Comparison of ENCODE assay signal across 20 mouse cellular contexts in the genomic region with DNA sequence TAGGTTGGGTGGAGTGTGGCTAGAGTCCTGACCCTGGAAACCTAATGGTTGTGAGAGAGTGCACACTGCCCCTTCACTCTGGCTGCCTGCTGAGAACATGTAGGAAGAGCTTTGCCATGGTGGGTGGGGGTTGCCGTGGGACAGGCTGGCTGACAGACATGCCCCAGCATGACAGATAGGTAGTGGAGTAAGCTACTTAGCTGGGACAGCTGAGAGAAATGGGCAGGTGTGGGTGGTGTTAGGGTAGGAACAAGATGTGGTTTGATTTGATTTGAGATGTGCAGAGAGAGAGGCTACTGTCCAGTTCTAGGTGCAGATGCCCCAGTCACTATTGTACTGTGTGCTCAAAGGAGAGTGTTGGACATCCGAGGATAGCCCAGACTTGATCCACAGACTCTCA.
A peak's percentile ranks its signal among the peaks of the same experiment; 100 is the strongest.
DNase-seq lines count a peak whose midpoint lies in the region; ATAC-seq and TF ChIP-seq lines count a peak whose summit lies in the region.
"Had no signal": no experiment of that assay in that cellular context is flagged by ENCODE, and none has a peak within 500 bp of the region (broad histone marks: within the 10 kb centered on the region; RNA-seq: fewer than 3 reads in every experiment).

No protein-coding gene starts in this region.

- H3K4me1 ChIP-seq in heart, embryonic 11.5 days (ENCODE audit: control insufficient read depth, insufficient read depth, low read length): peaks cover 27% of the 10 kb centered on the region
- peaks cover 29 to 55% of the 10 kb centered on the region in 2 experiments for H3K4me1 ChIP-seq in CH12.LX (ENCODE audit: control insufficient read depth in 1 of 2, insufficient read depth in 2 of 2)
- H3K4me1 ChIP-seq in E14TG2a.4 (replicated peaks; ENCODE audit: low read depth, low read length): peaks cover 60% of the 10 kb centered on the region
- peaks cover 25% of the 10 kb centered on the region for H3K4me1 ChIP-seq in heart, postnatal 0 days (ENCODE audit: control insufficient read depth, insufficient read depth)
- H3K4me1 ChIP-seq: hindbrain, embryonic 13.5 days; midbrain, embryonic 12.5 days; stomach, embryonic 15.5 days had no signal

- TF ChIP-seq RAD21 in CH12.LX (IDR thresholded peaks at IDR 0.05; ENCODE audit: low read depth, low read length): no peak

- peak overlapping the region; percentile 47 for H3K27ac ChIP-seq in heart, embryonic 11.5 days (ENCODE audit: low read depth, low read length)
- peak overlapping the region; percentile 24; the same call in 1 of the 2 replicates for H3K27ac ChIP-seq in CH12.LX (ENCODE audit: insufficient read depth, low read depth)
- H3K27ac ChIP-seq in heart, postnatal 0 days (ENCODE audit: low read depth): peak overlapping the region; percentile 66
- H3K27ac ChIP-seq: hindbrain, embryonic 13.5 days; midbrain, embryonic 12.5 days; stomach, embryonic 15.5 days had no signal

- H3K9ac ChIP-seq in heart, embryonic 11.5 days (ENCODE audit: low read depth, low read length): no peak overlapping the region
- H3K9ac ChIP-seq in CH12.LX (ENCODE audit: insufficient read depth, low read depth): peak overlapping the region; percentile 23; the same call in 1 of the 2 replicates
- no peak overlapping the region for H3K9ac ChIP-seq in heart, postnatal 0 days (replicated peaks; ENCODE audit: low read depth, low read length)
- H3K9ac ChIP-seq: hindbrain, embryonic 13.5 days; midbrain, embryonic 12.5 days; stomach, embryonic 15.5 days had no signal

- H3K4me3 ChIP-seq in heart, embryonic 11.5 days (ENCODE audit: low read depth, low read length): no peak overlapping the region
- H3K4me3 ChIP-seq in CH12.LX (replicated peaks in 1 of 3; ENCODE audit: low read depth in 2 of 3, low read length in 2 of 3, poor library complexity in 1 of 3): peak overlapping the region in 1 of 3 experiments; percentile 26
- H3K4me3 ChIP-seq in E14TG2a.4 (replicated peaks; ENCODE audit: low read length): peak overlapping the region; percentile 51
- H3K4me3 ChIP-seq in heart, postnatal 0 days (ENCODE audit: low read depth, low read length): no peak overlapping the region
- H3K4me3 ChIP-seq: hindbrain, embryonic 13.5 days; midbrain, embryonic 12.5 days; stomach, embryonic 15.5 days had no signal

- no peaks in the 10 kb centered on the region for H3K9me3 ChIP-seq in heart, embryonic 11.5 days (replicated peaks; ENCODE audit: control insufficient read depth, low read length)
- H3K9me3 ChIP-seq in CH12.LX (replicated peaks; ENCODE audit: low read length) (no peaks in the 10 kb centered on the region), E14TG2a.4 (ENCODE audit: low read length) (no peaks in the 10 kb centered on the region)
- H3K9me3 ChIP-seq in heart, postnatal 0 days (replicated peaks; ENCODE audit: control insufficient read depth, low read length): no peaks in the 10 kb centered on the region
- H3K9me3 ChIP-seq: hindbrain, embryonic 13.5 days; midbrain, embryonic 12.5 days; stomach, embryonic 15.5 days had no signal

- WGBS in heart, embryonic 11.5 days (ENCODE audit: insufficient replicate concordance): 69% methylated on average over 2 of the region's 2 CpGs
- whole genome bisulfite sequencing in heart, postnatal 0 days: 62% methylated on average over 2 of the region's 2 CpGs

- no peak for TF ChIP-seq POLR2A in CH12.LX (IDR thresholded peaks at IDR 0.05; ENCODE audit: low read depth, low read length)

- no peaks in the 10 kb centered on the region for H3K27me3 ChIP-seq in heart, embryonic 11.5 days (ENCODE audit: control insufficient read depth, insufficient read depth, low read length)
- H3K27me3 ChIP-seq in CH12.LX (replicated peaks): no peaks in the 10 kb centered on the region
- no peaks in the 10 kb centered on the region for H3K27me3 ChIP-seq in E14TG2a.4 (ENCODE audit: insufficient read depth, low read length)
- H3K27me3 ChIP-seq in heart, postnatal 0 days (ENCODE audit: control insufficient read depth, insufficient read depth, low read length): no peaks in the 10 kb centered on the region
- H3K27me3 ChIP-seq: hindbrain, embryonic 13.5 days; midbrain, embryonic 12.5 days; stomach, embryonic 15.5 days had no signal

- dilution Hi-C loops in CH12.LX (cut with MboI; ENCODE audit: extremely low pct_ligation_motif_present, extremely low pct_unique_long_range_greater_than_20kb, low sequenced_read_pairs): no loop called here

- DNase-seq in heart, adult 18-20 months: no peak
- DNase-seq in CH12.LX (ENCODE audit: extremely low read depth): peak; percentile 10
- DNase-seq in heart, postnatal 0 days (ENCODE audit: low spot score): no peak
- no peak for DNase-seq in cerebellum, postnatal 10 days
- no peak for DNase-seq in spleen, adult 18-20 months
- DNase-seq: adrenal gland, postnatal 36 days; cerebellum, adult 2 months; gastrocnemius, postnatal 36 days; kidney, adult 8-10 months; kidney, postnatal 14 days; left cerebral cortex, postnatal 4 days; liver had no signal

- in situ Hi-C loops in CH12.LX (cut with MboI; ENCODE audit: low pct_ligation_motif_present, low pct_unique_long_range_greater_than_20kb, low sequenced_read_pairs): no loop called here

- TF ChIP-seq CTCF in CH12.LX (conservative IDR thresholded peaks at IDR 0.05 in 1 of 2, IDR thresholded peaks at IDR 0.05 in 1 of 2; ENCODE audit: low read depth in 2 of 2, low read length in 2 of 2) (no peak), E14TG2a.4 (conservative IDR thresholded peaks at IDR 0.05; ENCODE audit: low read length) (no peak)
- TF ChIP-seq CTCF in heart, postnatal 0 days (IDR thresholded peaks at IDR 0.05; ENCODE audit: low read depth): no peak

- no peaks in the 10 kb centered on the region for H3K36me3 ChIP-seq in heart, embryonic 11.5 days (ENCODE audit: control insufficient read depth, insufficient read depth, low read length)
- H3K36me3 ChIP-seq in CH12.LX (replicated peaks in 1 of 2; ENCODE audit: control insufficient read depth in 1 of 2, insufficient read depth in 1 of 2, low read length in 1 of 2) (peaks cover 3 to 38% of the 10 kb centered on the region in 2 experiments), E14TG2a.4 (ENCODE audit: insufficient read depth, low read length) (peaks cover 76% of the 10 kb centered on the region)
- peaks cover 5% of the 10 kb centered on the region for H3K36me3 ChIP-seq in heart, postnatal 0 days (replicated peaks; ENCODE audit: control insufficient read depth, insufficient read depth, low read length)

- TF ChIP-seq EP300 in CH12.LX (IDR thresholded peaks at IDR 0.05; ENCODE audit: low read length): no peak
- no peak for TF ChIP-seq EP300 in heart, postnatal 0 days (IDR thresholded peaks at IDR 0.05; ENCODE audit: low read depth)

- ATAC-seq in heart, embryonic 11.5 days (replicated peaks; ENCODE audit: insufficient number of reproducible peaks, low FRiP score, low TSS enrichment): no peak
- ATAC-seq in heart, postnatal 0 days (ENCODE audit: insufficient read depth, low read depth): no peak
- ATAC-seq: forebrain, embryonic 14.5 days; inflammation-experienced regulatory T-cells, adult 6 months; lung, postnatal 0 days had no signal

- peaks cover 19% of the 10 kb centered on the region; the same call in 1 of the 2 replicates for H3K79me2 ChIP-seq in CH12.LX (replicated peaks; ENCODE audit: control insufficient read depth, extremely low read depth, insufficient read depth, poor library complexity, severe bottlenecking)

- H3K4me2 ChIP-seq in heart, embryonic 11.5 days: no peak overlapping the region
- no peak overlapping the region for H3K4me2 ChIP-seq in CH12.LX (ENCODE audit: insufficient read depth, low read depth, poor library complexity, severe bottlenecking)
- H3K4me2 ChIP-seq in heart, postnatal 0 days (ENCODE audit: low read depth, low read length): no peak overlapping the region
- H3K4me2 ChIP-seq: hindbrain, embryonic 13.5 days; midbrain, embryonic 12.5 days; stomach, embryonic 15.5 days had no signal

TF ChIP-seq in CH12.LX, 34 proteins besides CTCF, POLR2A, EP300 and RAD21:
- TF ChIP-seq SMC3 (IDR thresholded peaks at IDR 0.05; ENCODE audit: low read depth, low read length): no peak
- TF ChIP-seq E2F4 (IDR thresholded peaks at IDR 0.05; ENCODE audit: insufficient replicate concordance, low read depth, low read length): no peak
- TF ChIP-seq NRF1 (IDR thresholded peaks at IDR 0.05; ENCODE audit: low read depth, low read length): no peak
- no peak for TF ChIP-seq UBTF (IDR thresholded peaks at IDR 0.05; ENCODE audit: low read depth, low read length)
- no peak for TF ChIP-seq ETS1 (conservative IDR thresholded peaks at IDR 0.05; ENCODE audit: low read depth, low read length)
- TF ChIP-seq ZNF384 (IDR thresholded peaks at IDR 0.05; ENCODE audit: low read depth, low read length): no peak
- no peak for TF ChIP-seq USF2 (conservative IDR thresholded peaks at IDR 0.05; ENCODE audit: low read depth, low read length)
- no peak for TF ChIP-seq TCF12 (IDR thresholded peaks at IDR 0.05; ENCODE audit: low read depth, low read length)
- no peak for TF ChIP-seq MYC (IDR thresholded peaks at IDR 0.05; ENCODE audit: low read depth, low read length)
- TF ChIP-seq ZMIZ1 (IDR thresholded peaks at IDR 0.05; ENCODE audit: low read depth, low read length): no peak
- TF ChIP-seq MAFK (IDR thresholded peaks at IDR 0.05; ENCODE audit: insufficient replicate concordance, low read length): no peak
